Mouse (Mus musculus) liver, adult 2 months (tissue): ENCODE results near the gene Mybpc3.

Source experiments
- CTCF ChIP-seq: fragments of 200-500 bp; IDR thresholded peaks from 2 replicates; pipeline ENCODE4 v1.5.1; 2011; ENCODE audit warnings: low read depth, low read length, control low read depth
- POLR2A ChIP-seq: fragments of 200-500 bp; IDR thresholded peaks from 2 replicates; pipeline ENCODE4 v1.6.1; 2011; ENCODE audit warnings: low read length, control low read depth; ENCODE audit not compliant: insufficient read depth; ENCODE audit errors: extremely low read depth

DNA sequence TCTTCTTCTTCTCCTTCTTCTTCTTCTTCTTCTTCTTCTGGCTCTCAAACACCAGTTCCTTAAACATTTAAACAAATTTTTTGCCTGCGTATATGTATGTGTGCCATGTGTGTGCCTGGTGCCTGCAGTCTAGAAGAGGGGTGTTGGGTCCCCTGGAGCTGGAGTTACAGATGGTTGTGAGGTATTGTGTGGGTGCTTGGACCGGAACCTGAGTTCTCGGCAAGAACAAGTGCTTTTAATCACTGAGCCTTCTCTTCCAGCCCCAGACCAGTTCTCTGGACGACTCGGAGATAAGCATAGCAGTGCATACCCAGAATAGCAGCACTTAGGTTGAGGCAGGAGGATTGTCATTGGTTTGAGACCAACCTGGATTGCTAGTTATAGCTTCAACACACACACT is 1.1 kb upstream of the Mybpc3 start:
- TF ChIP-seq POLR2A: no peak
- TF ChIP-seq CTCF: no peak
